Mouse (Mus musculus) yolk sac, embryonic 10.5 days (tissue): ENCODE results near the gene Elk4.

Experiments
- DNase-seq: peaks from one replicate; pipeline ENCODE4 v3.0.0-alpha.2; 2017; ENCODE audit warnings: low spot score

Gene Elk4

DNA sequence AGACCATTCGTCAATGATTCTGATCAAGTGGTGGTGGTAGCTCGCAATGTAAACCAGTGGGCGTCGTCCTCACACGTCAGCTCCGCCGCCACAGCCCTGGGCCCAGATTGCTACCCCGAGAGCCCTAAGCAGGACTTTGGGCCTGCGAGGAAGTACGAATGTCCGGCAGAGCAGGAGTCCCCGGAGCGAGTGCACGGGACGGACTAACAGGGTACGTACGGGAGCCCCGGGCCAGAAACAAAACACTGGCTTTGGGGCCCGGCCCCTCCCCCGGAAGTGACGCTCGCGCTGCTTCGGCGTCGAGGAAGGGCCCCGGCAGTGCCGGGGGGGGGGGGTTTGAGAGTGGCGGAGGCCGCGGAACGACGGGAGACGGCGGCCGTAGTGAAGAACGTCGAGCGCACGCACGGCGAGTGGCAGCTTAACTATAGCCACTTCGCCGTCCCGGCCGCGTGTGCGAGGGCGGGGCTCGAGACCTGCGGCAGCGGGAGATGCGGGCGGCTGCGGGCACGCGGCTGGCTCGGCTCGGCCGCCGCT, at the start of gene Elk4:
Gene Elk4, plus strand, starts transcription at position 326 of the 534 bp plus-strand sequence.
- peak; percentile 92 for DNase-seq

DNA sequence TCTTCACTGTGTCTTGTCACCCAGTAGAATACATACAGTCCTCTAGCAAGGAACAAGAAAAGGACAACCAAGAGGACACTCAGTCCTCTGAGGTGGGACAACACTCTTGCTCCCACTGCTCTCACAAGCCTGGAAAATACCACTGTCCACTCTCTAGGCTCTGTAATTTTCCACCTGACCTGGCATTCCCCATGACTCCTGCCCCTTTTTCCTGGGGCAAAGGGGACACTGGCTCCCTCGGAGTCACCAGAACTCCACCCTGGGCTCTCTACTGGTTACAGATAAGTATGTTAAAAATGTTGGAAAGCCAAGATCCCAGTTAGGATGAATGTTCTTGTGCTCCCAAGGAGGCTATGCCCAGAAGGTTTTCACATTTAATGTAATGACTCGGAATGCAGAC, 46.4 kb upstream of the Elk4 start:
- DNase-seq, result no peak

DNA sequence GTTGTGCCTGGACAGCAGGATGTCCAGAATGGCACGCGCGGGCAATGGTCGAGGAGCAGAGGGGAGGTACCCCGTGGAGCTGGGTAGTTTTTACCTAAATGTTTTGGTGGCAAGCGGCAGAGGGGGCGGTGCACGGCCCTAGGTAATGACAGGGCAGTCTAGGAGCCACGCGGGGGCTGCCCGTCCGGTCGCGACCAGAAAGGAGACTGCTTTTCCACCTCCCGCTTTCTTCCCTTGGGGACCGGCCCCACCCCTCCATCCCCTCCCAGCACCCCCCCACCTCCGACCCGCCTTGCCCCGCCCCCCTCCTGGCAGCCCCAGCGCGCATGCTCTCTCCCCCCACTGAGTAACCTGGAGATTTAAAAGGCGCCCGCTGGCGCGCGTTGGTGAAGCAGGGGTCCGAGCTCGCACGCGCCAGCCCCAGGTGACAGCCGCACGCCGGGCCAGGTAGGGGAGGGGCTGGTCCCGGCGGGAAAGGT, 44.8 kb upstream of the Elk4 start, which contains the start of gene Slc45a3:
Gene Slc45a3, plus strand, starts transcription at position 362 of the 479 bp plus-strand sequence.
- peak; percentile 67 for DNase-seq

DNA sequence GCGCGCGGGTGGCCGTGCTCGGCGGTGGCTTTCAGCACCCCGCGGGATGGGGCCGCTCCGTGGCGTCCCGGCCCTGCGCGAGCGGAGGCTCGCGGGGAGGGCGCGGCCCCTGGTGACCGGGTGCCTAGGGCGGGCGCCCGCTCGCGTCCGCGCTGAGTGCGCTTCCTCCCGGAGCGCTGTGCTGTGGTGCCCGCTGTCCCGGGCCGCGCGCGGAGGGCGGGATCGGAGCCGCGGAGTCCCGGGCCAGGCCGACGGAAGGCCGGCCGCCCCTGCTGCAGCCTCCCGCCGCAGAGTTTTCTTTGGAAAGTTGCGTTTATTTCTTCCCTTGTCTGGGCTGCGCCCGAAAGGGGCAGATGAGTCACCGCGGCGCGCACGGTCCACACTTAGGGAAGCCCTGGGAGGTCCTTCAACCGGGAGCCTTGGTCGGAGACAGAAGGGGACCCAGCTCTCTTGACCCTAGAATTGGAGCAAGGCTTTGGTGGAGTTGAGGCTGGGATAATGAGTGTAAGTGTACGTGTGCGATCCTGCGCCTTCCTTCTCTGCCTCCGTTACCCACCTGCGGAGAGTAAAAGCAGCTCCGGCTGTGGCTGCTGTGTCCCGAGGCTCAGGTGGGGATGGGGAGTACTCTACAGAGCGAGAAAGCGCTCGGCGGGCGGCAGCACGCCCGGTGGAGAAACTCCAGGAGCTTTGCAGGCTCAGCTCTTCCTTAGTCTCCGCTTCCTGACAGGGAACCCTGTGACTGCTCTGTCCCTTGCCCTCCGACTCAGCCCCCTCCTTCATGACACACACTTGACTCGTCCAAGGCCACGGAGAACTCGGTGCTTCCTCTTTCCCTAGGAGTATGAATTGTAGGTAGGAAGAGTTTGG, 44.1 kb upstream of the Elk4 start:
- peak; percentile 26 for DNase-seq

DNA sequence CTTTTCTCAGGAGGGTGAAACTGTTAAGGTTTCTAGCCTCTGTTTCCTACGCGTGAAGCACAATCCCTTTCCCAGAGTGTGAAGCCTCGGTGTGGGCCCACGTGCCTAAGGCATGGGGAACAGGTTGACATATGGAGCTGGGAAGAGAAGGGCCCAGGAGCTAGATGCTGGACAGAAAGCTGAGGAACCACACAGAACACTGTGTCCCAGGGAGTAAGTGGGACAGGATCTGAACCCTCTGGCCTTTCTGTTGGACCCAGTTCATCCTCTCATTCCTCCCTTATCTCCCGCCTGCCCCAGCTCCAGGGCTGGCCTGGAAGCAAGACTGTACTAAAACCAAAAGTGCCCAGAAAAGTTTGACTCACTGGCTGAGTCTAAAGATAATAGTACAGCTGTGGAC, 43.3 kb upstream of the Elk4 start:
- DNase-seq, result no peak

DNA sequence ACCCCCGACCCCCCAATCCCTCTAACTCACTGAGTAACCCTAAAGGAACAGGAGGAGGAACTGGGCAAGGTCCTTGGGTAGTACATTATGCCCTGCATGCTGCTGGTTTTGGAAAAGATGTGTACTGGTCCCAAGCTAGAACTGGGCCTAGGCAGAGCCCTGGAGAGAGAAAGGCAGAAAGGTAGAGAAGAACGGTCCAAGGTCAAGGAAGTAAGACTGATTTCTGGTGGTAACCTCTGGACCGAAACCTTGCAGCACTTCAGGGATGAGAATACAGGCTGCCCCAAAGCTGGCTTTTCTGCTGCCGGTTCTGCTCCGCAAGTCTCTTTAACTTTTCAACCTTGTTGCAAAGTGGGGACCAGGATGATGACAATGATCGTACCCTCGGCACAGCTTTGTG, 42.8 kb upstream of the Elk4 start:
- DNase-seq, result no peak

DNA sequence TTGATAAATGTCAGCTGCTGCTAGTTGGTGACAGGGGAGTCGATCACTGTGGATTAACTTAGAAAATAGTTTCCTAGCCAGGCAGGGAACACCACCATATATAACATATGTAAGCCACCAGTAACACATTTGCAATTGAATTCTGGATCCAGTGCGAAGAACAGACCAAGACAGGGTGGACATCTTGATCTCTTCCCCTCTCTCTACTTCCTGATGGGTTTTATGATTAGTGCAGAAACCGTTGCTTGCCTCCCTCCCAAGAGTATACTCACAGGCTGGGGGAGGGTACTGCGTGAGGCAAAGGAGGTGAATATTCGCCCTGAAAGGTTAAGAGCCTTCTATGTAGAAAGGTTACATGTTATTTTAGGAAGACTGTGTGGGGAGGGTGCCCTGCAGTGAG, 41.6 kb upstream of the Elk4 start:
- no peak for DNase-seq

DNA sequence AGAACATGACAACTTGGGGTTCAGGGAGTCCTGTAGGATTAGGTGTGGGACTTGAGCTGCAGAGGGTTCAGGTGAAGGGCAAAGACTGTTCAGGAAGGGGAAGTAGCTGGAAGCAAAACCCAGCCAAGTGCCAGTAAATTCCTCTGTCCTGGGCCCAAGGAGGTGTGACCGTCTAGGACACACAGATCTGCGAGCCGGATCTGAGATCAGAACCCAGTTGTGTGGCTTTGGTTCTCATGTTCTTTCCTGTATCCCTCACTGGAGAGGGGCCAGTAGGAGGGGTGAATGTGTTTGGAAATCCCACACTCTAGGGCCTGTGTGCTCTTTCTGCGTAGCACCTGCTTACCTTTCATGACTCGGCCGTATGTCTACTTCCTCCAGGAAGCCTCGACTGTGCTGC, 40.1 kb upstream of the Elk4 start:
- DNase-seq, result no peak

DNA sequence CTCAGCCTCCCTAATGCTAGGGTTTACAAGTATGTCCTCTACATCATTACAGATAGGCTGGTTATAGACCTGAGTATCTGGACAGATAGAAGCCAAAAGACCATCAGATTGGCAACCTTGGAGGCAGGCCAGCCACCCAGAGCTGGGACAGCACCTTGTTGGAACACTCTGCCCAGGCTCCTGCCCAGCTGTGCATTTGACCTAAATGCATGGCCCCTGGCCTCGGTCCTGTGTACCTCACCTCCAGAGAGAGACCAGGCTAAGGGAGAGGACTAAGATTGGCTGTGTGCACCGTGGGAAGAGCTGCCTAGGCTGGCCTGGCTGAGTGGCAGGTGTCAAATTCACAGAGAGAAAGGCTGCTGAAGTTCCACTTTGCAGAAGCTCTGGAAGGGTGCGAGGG, 38.9 kb upstream of the Elk4 start:
- no peak for DNase-seq

DNA sequence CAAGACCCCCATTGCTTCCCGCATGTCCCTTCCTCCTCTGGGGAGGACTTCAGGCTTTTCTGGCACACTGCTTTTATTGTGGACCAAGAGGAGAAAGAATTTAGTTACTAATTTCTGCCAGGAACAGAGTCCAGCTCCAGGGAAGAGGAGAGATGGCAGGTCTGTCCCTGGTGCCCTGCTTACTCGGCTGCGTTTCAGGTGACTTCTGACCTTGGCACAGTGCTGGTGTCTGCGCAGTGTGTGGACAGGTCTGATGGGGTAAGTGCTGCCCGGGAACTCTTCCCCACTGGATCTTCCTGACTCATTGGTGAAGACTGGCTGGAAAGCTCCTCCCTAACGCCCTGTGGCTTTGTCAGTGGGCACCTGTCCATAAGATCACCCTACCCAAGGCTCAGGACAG, 38.4 kb upstream of the Elk4 start:
- no peak for DNase-seq

DNA sequence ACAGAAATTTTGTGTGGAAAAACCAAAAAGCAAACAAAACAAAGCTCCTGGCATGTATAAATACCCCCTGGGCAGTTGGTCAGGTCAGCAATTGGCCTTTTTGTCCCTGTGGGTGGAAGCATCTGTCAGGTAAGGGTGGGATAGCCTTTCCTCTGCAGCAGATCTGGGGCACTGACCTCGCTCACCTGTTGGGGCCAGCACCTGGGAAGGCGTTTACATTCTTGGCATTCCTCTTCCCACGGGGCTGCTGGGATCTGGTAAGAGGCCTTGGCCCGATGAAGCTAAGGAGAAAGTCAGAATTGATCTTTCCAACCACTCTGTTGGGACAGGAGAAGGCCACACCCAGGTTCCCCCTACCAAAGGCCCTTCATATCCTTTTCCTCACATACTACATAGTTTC, 37.6 kb upstream of the Elk4 start:
- DNase-seq, result peak; percentile 39

DNA sequence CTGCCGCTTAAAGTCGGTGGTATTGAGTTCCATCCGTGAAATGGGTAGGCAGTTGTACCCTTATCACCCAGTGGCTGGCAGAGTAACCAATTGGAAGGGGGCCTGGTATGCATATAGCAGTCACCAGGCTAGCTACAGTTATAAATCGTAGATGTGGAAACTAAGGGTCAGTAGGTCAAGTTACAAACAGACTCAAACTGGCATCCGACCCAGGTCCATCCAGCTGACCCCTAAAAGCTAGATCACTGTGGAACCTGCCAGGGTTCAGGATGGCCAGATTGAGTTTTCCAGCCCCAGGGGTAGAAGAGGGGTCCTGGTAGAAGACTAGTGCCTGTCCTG, 37.1 kb upstream of the Elk4 start:
- DNase-seq, result no peak

DNA sequence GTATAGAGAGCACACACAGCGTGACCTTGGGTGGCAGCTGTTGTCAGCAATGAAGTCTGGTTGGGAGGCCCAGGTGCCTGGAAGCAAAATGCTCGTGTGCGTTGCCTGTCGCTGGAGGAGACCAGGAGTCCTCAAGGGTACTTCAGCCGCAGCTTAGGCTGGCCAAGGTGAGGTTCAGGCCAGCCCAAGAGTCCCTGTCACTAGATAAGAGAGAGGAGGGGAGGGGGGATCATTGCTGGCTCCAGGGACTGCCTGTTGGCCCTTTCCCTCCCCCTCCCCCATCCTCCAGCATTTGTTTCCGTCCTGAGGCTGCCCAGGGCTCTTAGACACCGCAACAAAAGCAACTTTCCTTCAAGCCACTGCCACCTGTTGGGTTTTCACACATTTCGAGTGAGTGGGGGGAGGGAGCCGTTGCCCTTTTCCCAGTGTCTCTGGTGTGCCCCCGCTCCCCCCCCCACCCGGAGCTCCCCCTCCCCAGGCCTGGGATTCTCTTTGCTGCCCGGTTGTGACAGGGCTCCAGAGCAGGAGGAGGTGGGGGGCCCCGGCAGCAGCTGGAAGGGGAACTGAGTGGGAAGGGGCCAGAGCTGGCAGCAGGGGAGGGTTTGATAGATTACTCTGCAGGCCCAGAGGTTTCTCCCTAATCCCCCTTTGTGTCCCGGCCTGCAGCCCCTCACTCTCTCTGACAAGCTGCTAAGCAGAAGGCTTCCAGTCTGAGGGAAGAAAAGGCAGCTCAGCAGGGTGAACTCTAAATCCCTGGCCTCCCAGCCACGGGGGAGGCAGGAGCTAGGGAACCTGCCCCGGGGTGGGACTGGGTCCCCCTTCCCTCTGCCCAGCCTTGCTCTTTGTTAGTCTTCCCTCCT, 36.5 kb upstream of the Elk4 start:
- peak; percentile 44 for DNase-seq

DNA sequence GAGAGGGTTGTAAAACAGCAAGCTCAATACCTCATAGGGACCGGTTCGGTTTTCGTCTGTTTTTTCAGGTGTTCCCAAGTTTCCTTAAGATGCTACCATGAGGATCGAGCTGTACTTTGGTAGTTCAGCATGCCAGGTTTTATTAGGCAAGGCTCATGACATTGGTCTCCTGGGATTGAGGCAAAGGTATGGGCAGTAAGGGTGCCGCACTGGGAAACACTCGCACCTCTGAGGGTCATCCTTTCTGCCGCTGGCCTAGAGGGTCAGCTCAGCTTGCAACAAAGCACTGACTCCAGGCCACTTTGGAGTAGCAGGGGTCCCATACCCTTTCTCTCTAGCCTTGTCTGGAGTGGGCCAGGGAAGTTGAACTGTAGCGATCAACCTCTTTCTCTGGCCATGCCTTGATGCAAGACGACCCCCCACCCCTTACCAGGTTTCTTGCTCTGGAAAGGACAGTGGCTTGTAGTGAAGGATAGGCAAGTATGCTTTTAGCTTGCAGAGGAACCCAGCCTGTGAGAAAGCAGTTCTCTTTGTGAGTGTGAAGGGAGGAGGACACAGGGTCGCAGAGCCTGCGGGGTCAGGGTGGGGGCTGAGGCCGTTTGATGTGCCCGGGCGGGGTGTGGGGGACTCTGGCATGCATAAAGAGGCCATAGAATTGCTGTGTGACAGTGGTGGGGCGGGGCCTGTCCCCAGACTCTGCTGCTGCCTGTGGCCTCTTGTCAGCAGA, 35.5 kb upstream of the Elk4 start:
- peak; percentile 24 for DNase-seq

DNA sequence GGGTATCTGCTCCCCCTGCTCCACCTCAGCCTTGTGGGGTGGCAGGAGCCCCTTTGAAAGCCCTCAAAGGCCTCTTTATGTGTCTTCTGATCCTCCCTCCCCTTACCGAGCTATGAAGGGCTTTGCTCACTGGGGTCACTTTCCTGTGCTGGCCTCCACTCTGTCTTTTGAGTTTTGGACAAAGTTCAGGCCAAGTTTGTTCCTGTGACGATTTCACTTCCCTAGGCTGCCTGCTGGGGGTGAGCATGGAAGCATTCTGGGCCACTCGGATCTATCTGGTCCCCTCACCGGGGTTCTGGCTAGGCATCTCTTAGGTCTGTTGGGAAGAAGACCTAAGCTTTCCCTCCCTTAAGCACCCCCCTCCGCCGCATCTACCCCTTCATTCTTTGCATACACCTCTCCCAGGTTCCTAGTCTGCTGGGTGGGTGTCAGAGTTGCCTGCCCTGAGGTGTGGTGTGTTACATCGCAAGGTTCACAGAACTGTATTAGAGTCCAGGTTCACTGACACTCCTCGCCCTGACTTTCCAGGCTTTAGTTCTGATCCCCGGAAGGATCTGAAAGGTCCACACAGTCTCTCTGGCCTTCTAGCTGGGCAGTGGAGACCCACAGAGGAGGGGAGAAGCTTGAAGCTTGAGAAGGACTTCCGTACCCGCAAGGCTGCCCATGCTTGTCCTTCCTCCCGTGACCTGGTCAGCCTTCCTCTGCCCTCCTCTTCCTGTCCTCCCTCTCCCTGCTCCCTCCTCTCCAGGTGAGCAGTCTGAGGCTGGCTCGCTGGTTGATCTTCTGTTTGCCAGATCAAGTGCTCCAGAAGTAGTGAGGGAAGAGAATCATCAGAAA, 34.7 kb upstream of the Elk4 start:
- DNase-seq, result peak; percentile 10

DNA sequence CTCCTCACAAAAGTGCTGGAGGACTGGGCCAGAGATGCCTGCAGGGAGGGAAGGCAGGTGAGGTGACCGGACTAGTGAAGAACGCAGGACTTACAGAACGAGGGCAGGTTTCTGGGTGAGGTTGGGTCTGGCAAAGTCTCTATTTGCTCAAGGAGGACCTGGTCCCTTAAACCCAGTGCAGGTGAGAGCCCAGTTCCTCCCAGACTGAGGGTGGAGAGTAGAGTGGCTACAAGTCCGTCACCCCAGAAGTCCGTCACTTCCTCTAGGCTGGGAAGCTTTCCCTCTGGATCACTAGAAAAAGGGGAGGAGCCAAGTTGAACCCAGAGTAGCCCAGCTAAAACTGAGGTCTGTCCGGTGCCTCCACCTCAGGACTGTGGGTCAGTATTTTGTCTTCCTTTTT, 33.4 kb upstream of the Elk4 start:
- no peak for DNase-seq

DNA sequence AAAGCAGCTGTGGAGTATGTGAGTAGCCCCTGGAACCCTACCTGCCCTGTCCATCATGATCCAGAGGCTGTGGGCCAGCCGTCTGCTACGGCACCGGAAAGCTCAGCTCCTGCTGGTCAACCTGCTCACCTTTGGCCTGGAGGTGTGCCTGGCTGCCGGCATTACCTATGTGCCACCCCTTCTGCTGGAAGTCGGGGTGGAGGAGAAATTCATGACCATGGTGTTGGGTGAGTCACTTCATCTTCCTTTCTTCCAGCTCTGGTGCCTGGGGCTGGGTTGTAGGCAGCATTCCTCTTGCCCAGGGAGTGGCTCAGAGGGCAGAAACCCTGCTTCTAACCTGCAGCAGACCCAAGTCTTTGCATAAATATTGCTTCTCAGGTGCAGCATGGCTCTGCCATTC, 30.5 kb upstream of the Elk4 start:
- DNase-seq, result no peak

DNA sequence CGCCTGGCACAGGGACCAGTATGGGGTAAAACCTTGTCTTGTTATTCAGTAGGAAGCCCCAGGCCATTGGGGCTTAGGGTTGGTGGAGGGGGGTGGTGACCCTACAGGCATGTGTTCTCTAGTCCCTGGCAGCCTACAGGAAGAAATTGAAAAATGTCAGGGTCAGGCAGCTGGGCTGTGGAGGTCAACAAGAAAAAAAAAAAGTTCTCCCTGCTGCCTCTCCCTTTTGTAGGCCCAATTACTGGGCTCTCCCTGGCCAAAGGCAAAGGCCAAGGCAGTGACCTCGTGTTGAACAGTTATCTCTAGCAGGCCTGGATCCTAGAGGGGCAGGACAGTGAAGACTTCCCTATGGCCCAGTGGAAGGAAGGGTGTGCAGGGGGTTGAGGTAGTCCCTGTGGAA, 26.9 kb upstream of the Elk4 start:
- DNase-seq, result peak; percentile 9

DNA sequence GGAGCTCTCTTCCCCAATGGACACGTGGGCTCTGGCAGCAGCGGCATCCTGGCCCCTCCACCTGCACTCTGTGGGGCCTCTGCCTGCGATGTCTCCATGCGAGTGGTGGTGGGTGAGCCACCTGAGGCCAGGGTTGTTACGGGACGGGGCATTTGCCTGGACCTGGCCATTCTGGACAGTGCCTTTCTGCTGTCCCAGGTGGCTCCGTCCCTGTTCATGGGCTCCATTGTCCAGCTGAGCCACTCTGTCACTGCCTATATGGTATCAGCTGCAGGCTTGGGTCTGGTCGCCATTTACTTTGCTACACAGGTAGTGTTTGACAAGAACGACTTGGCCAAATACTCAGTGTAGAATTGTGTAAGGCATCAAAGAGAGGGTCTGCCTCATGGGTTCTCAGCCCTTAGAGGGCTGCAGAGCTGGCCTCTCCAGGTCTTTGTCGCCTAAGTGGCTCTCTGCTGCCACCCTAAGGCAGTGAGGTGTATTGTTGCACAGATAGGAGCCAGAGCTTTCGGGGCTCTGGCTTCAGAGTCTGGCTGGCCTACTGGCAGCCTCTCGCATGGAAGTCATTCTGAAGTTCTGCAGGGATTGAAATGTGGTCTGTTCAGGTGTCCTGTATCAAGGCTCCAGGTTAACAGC, 25.9 kb upstream of the Elk4 start:
- peak; percentile 44 for DNase-seq

DNA sequence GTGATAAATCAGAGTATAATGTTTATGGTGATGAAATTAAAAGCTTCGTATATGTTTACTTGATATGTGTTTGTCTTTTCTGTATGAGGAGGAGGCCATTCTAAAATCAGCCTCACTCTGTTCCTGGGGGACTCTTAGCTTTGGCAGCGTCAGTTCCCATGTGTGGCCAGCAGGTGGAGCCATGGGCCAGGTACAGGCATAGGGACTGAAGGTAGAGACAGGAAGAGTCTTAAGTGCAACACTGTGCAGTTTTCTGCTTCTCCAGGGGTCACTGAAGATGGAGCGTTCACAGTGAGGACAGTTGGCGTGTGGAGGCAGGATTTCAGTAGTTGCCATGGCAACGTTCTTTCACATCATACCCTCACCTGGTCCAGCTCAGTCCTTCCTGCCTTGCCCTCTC, 24.5 kb upstream of the Elk4 start:
- peak; percentile 60 for DNase-seq

DNA sequence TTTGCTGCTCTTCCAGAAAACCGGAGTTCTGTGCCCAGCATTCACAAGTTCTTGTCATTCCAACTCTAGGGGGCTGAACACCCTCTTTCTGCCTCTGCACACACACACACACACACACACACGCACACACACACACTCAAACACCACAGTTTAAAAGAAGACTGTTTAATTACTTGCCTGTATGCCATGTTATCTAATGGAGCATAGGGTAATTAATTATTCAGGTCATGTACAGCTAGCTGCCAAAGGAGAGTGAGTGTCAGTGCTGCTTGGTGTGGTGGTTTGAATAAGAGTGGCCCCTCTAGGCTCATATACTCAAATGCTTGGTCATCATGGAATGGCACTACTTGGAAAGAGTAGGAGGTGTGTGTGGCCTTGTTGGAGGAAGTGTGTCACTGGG, 23.6 kb upstream of the Elk4 start:
- DNase-seq, result no peak
